Mouse (Mus musculus): ENCODE measurements at regions not wholly inside any gene's neighbourhood (a gene's known extent, or its start where the extent isn't known, plus 50 kb on each side); places are given as distances from the start of the nearest gene placed in this dataset.

GRCm38 (mm10) chr5:45144186-45144585 lies 305.9 kb downstream of the Qdpr start:
- 89% methylated on average over 4 of the region's 4 CpGs for WGBS

GRCm38 (mm10) chr5:45137198-45137973 lies 312.6 kb downstream of the Qdpr start:
- WGBS = 64% methylated on average over 10 of the region's 10 CpGs
- no peak for DNase-seq (ENCODE audit: extremely low read depth, low read depth, low spot score)
- Histone ChIP-seq H3K9ac (ENCODE audit: low read depth, low read length) (no peak overlapping the region), H3K27ac (replicated peaks; ENCODE audit: insufficient read depth, low read depth, low read length) (no peak overlapping the region), H3K4me3 (ENCODE audit: insufficient read depth, low read depth, low read length) (no peak overlapping the region), H3K4me1 (ENCODE audit: control insufficient read depth, insufficient read depth, low read length) (no peaks in the 10 kb centered on the region), H3K27me3 (ENCODE audit: control insufficient read depth, insufficient read depth, low read length) (no peaks in the 10 kb centered on the region), H3K79me2 (ENCODE audit: control insufficient read depth, insufficient read depth, low read length) (no peaks in the 10 kb centered on the region), H3K36me3 (ENCODE audit: control insufficient read depth, insufficient read depth, low read length) (no peaks in the 10 kb centered on the region)
- TF ChIP-seq CTCF (IDR thresholded peaks at IDR 0.05; ENCODE audit: low read depth, low read length) (no peak), POLR2A (IDR thresholded peaks at IDR 0.05; ENCODE audit: extremely low read depth, insufficient read depth, low read length) (no peak)

More at GRCm38 (mm10) chr5:45144186-45144585, 305.9 kb downstream of the Qdpr start:
- no peaks in the 10 kb centered on the region for H3K27me3 ChIP-seq (ENCODE audit: control insufficient read depth, insufficient read depth, low read length)
- DNase-seq (ENCODE audit: extremely low read depth, low read depth, low spot score) = no peak
- no peak overlapping the region for H3K4me3 ChIP-seq (ENCODE audit: insufficient read depth, low read depth, low read length)
- no peaks in the 10 kb centered on the region for H3K4me1 ChIP-seq (ENCODE audit: control insufficient read depth, insufficient read depth, low read length)
- no peak overlapping the region for H3K9ac ChIP-seq (ENCODE audit: low read depth, low read length)
- no peaks in the 10 kb centered on the region for H3K36me3 ChIP-seq (ENCODE audit: control insufficient read depth, insufficient read depth, low read length)
- TF ChIP-seq POLR2A (IDR thresholded peaks at IDR 0.05; ENCODE audit: extremely low read depth, insufficient read depth, low read length) = no peak
- TF ChIP-seq CTCF (IDR thresholded peaks at IDR 0.05; ENCODE audit: low read depth, low read length) = no peak
- H3K27ac ChIP-seq (replicated peaks; ENCODE audit: insufficient read depth, low read depth, low read length) = no peak overlapping the region
- H3K79me2 ChIP-seq (ENCODE audit: control insufficient read depth, insufficient read depth, low read length) = no peaks in the 10 kb centered on the region

- 64% methylated on average over 3 of the region's 3 CpGs for WGBS
Measured at GRCm38 (mm10) chr5:45136696-45137095, 313.3 kb downstream of the Qdpr start.

GRCm38 (mm10) chr5:45127971-45128370 lies 322.1 kb downstream of the Qdpr start:
- Histone ChIP-seq H3K36me3 (ENCODE audit: control insufficient read depth, insufficient read depth, low read length) (no peaks in the 10 kb centered on the region), H3K4me1 (ENCODE audit: control insufficient read depth, insufficient read depth, low read length) (no peaks in the 10 kb centered on the region), H3K27ac (replicated peaks; ENCODE audit: insufficient read depth, low read depth, low read length) (no peak overlapping the region), H3K4me3 (ENCODE audit: insufficient read depth, low read depth, low read length) (no peak overlapping the region), H3K9ac (ENCODE audit: low read depth, low read length) (no peak overlapping the region), H3K79me2 (ENCODE audit: control insufficient read depth, insufficient read depth, low read length) (no peaks in the 10 kb centered on the region), H3K27me3 (ENCODE audit: control insufficient read depth, insufficient read depth, low read length) (no peaks in the 10 kb centered on the region)
- no peak for TF ChIP-seq CTCF (IDR thresholded peaks at IDR 0.05; ENCODE audit: low read depth, low read length)
- no peak for TF ChIP-seq POLR2A (IDR thresholded peaks at IDR 0.05; ENCODE audit: extremely low read depth, insufficient read depth, low read length)
- 89% methylated on average over 8 of the region's 8 CpGs for WGBS
- no peak for DNase-seq (ENCODE audit: extremely low read depth, low read depth, low spot score)

More at GRCm38 (mm10) chr5:45136696-45137095, 313.3 kb downstream of the Qdpr start:
- Histone ChIP-seq H3K27ac (replicated peaks; ENCODE audit: insufficient read depth, low read depth, low read length) (no peak overlapping the region), H3K36me3 (ENCODE audit: control insufficient read depth, insufficient read depth, low read length) (no peaks in the 10 kb centered on the region), H3K4me3 (ENCODE audit: insufficient read depth, low read depth, low read length) (no peak overlapping the region), H3K27me3 (ENCODE audit: control insufficient read depth, insufficient read depth, low read length) (no peaks in the 10 kb centered on the region), H3K4me1 (ENCODE audit: control insufficient read depth, insufficient read depth, low read length) (no peaks in the 10 kb centered on the region), H3K9ac (ENCODE audit: low read depth, low read length) (no peak overlapping the region), H3K79me2 (ENCODE audit: control insufficient read depth, insufficient read depth, low read length) (no peaks in the 10 kb centered on the region)
- no peak for DNase-seq (ENCODE audit: extremely low read depth, low read depth, low spot score)
- TF ChIP-seq CTCF (IDR thresholded peaks at IDR 0.05; ENCODE audit: low read depth, low read length) (no peak), POLR2A (IDR thresholded peaks at IDR 0.05; ENCODE audit: extremely low read depth, insufficient read depth, low read length) (no peak)

- Histone ChIP-seq H3K27me3 (ENCODE audit: control insufficient read depth, insufficient read depth, low read length) (no peaks in the 10 kb centered on the region), H3K79me2 (ENCODE audit: control insufficient read depth, insufficient read depth, low read length) (no peaks in the 10 kb centered on the region), H3K36me3 (ENCODE audit: control insufficient read depth, insufficient read depth, low read length) (no peaks in the 10 kb centered on the region), H3K4me3 (ENCODE audit: insufficient read depth, low read depth, low read length) (no peak overlapping the region), H3K4me1 (ENCODE audit: control insufficient read depth, insufficient read depth, low read length) (no peaks in the 10 kb centered on the region), H3K27ac (replicated peaks; ENCODE audit: insufficient read depth, low read depth, low read length) (no peak overlapping the region), H3K9ac (ENCODE audit: low read depth, low read length) (no peak overlapping the region)
- 74% methylated on average over 2 of the region's 2 CpGs for WGBS
- TF ChIP-seq CTCF (IDR thresholded peaks at IDR 0.05; ENCODE audit: low read depth, low read length) = no peak
- no peak for TF ChIP-seq POLR2A (IDR thresholded peaks at IDR 0.05; ENCODE audit: extremely low read depth, insufficient read depth, low read length)
- DNase-seq (ENCODE audit: extremely low read depth, low read depth, low spot score) = no peak
Measured at GRCm38 (mm10) chr5:45121751-45122280, 322.3 kb upstream of the Ldb2 start.

- 86% methylated on average over 2 of the region's 2 CpGs for WGBS
- Histone ChIP-seq H3K9ac (ENCODE audit: low read depth, low read length) (no peak overlapping the region), H3K27me3 (ENCODE audit: control insufficient read depth, insufficient read depth, low read length) (no peaks in the 10 kb centered on the region), H3K27ac (replicated peaks; ENCODE audit: insufficient read depth, low read depth, low read length) (no peak overlapping the region), H3K4me3 (ENCODE audit: insufficient read depth, low read depth, low read length) (no peak overlapping the region), H3K4me1 (ENCODE audit: control insufficient read depth, insufficient read depth, low read length) (no peaks in the 10 kb centered on the region), H3K36me3 (ENCODE audit: control insufficient read depth, insufficient read depth, low read length) (no peaks in the 10 kb centered on the region), H3K79me2 (ENCODE audit: control insufficient read depth, insufficient read depth, low read length) (no peaks in the 10 kb centered on the region)
- TF ChIP-seq CTCF (IDR thresholded peaks at IDR 0.05; ENCODE audit: low read depth, low read length) (no peak), POLR2A (IDR thresholded peaks at IDR 0.05; ENCODE audit: extremely low read depth, insufficient read depth, low read length) (no peak)
- DNase-seq (ENCODE audit: extremely low read depth, low read depth, low spot score) = no peak
Measured at GRCm38 (mm10) chr5:45119757-45120156, 320.3 kb upstream of the Ldb2 start.

Data from liver, adult 2 months (tissue).